Mouse (Mus musculus) heart, adult 2 months (tissue): ENCODE results near the gene Gtf3c3.

Experiments
- CTCF ChIP-seq: fragments of 200-600 bp; IDR thresholded peaks from 2 replicates; pipeline ENCODE4 v1.8.1; 2022; ENCODE audit warnings: antibody characterized with exemption, mild to moderate bottlenecking, moderate library complexity
- EP300 ChIP-seq: fragments of 200-500 bp; IDR thresholded peaks from 2 replicates; pipeline ENCODE4 v1.6.1; 2011; ENCODE audit warnings: low read depth, low read length, control low read depth; ENCODE audit not compliant: insufficient read depth
- POLR2A ChIP-seq: fragments of 200-500 bp; IDR thresholded peaks from 2 replicates; pipeline ENCODE4 v1.6.1; 2011; ENCODE audit warnings: mild to moderate bottlenecking, low read depth, low read length, control low read depth; ENCODE audit not compliant: insufficient read depth

GRCm38 (mm10) chr1:54484744-54485420, 46.1 kb upstream of the Gtf3c3 start:
- TF ChIP-seq CTCF, result no peak
- no peak for TF ChIP-seq POLR2A
- TF ChIP-seq EP300, result no peak
